In genomic region chr7:70365941-70366807, GRCm38 (mm10) we compare ENCODE assay signal across 9 mouse cellular contexts. TPM values are rescaled to one million over a fixed set of nuclear protein-coding genes. Genes with fewer than 3 reads are reported as not detected.
DNase-seq lines count a peak whose midpoint lies in the region; ATAC-seq lines count a peak whose summit lies in the region.
"Had no signal": no experiment of that assay in that cellular context is flagged by ENCODE, and none has a peak within 500 bp of the region (broad histone marks: within the 10 kb centered on the region; RNA-seq: fewer than 3 reads in every experiment).

Gene Nr2f2 (minus strand): TSS chr7:70366735.

- peaks cover 12% of the 10 kb centered on the region; the same call in 1 of the 2 replicates for H3K4me1 ChIP-seq in intestine, embryonic 14.5 days (replicated peaks; ENCODE audit: control insufficient read depth, insufficient read depth, low read length)
- H3K4me1 ChIP-seq in limb, embryonic 10.5 days, result peaks cover 66% of the 10 kb centered on the region

- peak within 1 kb of the TSS; percentile 55 for H3K4me3 ChIP-seq in intestine, embryonic 14.5 days (ENCODE audit: low read depth, low read length)
- peak within 1 kb of the TSS; percentile 61 for H3K4me3 ChIP-seq in limb, embryonic 10.5 days

- intact Hi-C loops in gastrocnemius, postnatal 14 days (cut with DNase I; ENCODE audit: low total_unique reads), result no loop called here

- WGBS in intestine, embryonic 14.5 days, result 3% methylated on average over 16 of the region's 16 CpGs
- WGBS in limb, embryonic 10.5 days, result under 1% methylated on average over 16 of the region's 16 CpGs

- no peaks in the 10 kb centered on the region for H3K36me3 ChIP-seq in intestine, embryonic 14.5 days (ENCODE audit: control insufficient read depth, insufficient read depth, low read length)
- no peaks in the 10 kb centered on the region for H3K36me3 ChIP-seq in limb, embryonic 10.5 days

- peaks cover 15% of the 10 kb centered on the region for H3K27me3 ChIP-seq in intestine, embryonic 14.5 days (replicated peaks; ENCODE audit: control insufficient read depth, insufficient read depth, low read length)
- peaks cover 58% of the 10 kb centered on the region for H3K27me3 ChIP-seq in limb, embryonic 10.5 days (ENCODE audit: low read depth, poor library complexity, severe bottlenecking)

- H3K27ac ChIP-seq in intestine, embryonic 14.5 days (ENCODE audit: low read depth), result peak within 1 kb of the TSS; percentile 88
- H3K27ac ChIP-seq in limb, embryonic 10.5 days, result peak within 1 kb of the TSS; percentile 83
- H3K27ac ChIP-seq: macrophage had no signal

- peak within 1 kb of the TSS; percentile 72 for H3K9ac ChIP-seq in intestine, embryonic 14.5 days (ENCODE audit: low read length)

- ATAC-seq in intestine, embryonic 14.5 days (replicated peaks; ENCODE audit: low FRiP score, low TSS enrichment, low read depth), result no peak

- peak within 1 kb of the TSS; percentile 60 for H3K4me2 ChIP-seq in intestine, embryonic 14.5 days (ENCODE audit: low read length)

- no peaks in the 10 kb centered on the region for H3K9me3 ChIP-seq in intestine, embryonic 14.5 days (ENCODE audit: control insufficient read depth, low read length)
- no peaks in the 10 kb centered on the region for H3K9me3 ChIP-seq in limb, embryonic 10.5 days (replicated peaks)

- DNase-seq in layer of hippocampus, adult 18-20 months (ENCODE audit: low spot score in 2 of 2), result no peak
- no peak for DNase-seq in layer of hippocampus, adult 11-12 months (ENCODE audit: low spot score)
- no peak for DNase-seq in adrenal gland, postnatal 36 days
- no peak for DNase-seq in gastrocnemius, postnatal 14 days
- no peak for DNase-seq in intestine, embryonic 14.5 days (ENCODE audit: low spot score)
- peak; percentile 36 for DNase-seq in limb, embryonic 10.5 days (ENCODE audit: low spot score)
- DNase-seq in retina, postnatal 1 day, result peak; percentile 43
- DNase-seq in frontal cortex, postnatal 10 days (ENCODE audit: low spot score in 2 of 2), result no peak

RNA-seq across cellular contexts. Expression of gene Nr2f2, which starts in this region (rescaled TPM):
- total RNA-seq in layer of hippocampus, adult 18-20 months (2021), result 10 to 100 TPM; 40.8 to 55.2 TPM
- 100 to 1,000 TPM in 1 of 2 experiments, 10 to 100 TPM in 1; 99.5 to 128 TPM for total RNA-seq in adrenal gland, postnatal 36 days (2021)
- 10 to 100 TPM; 22.2 to 30.2 TPM for total RNA-seq in gastrocnemius, postnatal 14 days (2021)
- 53.7 and 56.9 TPM in 2 replicates for polyA plus RNA-seq in intestine, embryonic 14.5 days (2014; fragmentation: Nextera tagmentation; extraction: Ambion mirVana)
- polyA plus RNA-seq in limb, embryonic 10.5 days (2016; fragmentation: Nextera tagmentation; extraction: Ambion mirVana), result 48.0 and 56.8 TPM in 2 replicates
- polyA plus RNA-seq: macrophage had no signal

Comparison
In these comparisons a context has a peak if more than half of its experiments do, and no peak if none do; other contexts are left out.
1. DNase-seq: peak in limb, embryonic 10.5 days (single experiment) and retina, postnatal 1 day (single experiment); none in layer of hippocampus, adult 18-20 months (0 of 2), layer of hippocampus, adult 11-12 months (single experiment), adrenal gland, postnatal 36 days (0 of 2), gastrocnemius, postnatal 14 days (single experiment), intestine, embryonic 14.5 days (single experiment) and frontal cortex, postnatal 10 days (0 of 2).